ENCODE assay signal across 13 mouse cellular contexts in the genomic region with DNA sequence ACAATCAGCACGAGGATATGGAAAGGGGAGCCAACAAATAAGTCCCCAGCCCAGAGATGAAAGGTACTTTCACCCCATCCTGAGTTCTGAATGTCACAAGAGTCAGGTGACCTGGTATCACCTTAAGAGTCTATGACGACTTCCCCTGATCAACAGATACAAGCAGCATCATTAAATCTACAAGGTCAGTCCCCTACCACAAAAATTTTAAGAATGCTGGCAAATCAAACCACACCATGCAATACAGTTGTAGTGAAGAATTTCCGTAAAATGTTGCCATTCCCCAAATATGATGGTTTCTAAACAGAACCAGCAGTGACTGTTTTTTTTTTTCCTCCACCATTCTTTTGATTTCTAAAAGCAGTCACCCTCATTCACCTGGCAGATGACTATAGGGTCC. TPM values are rescaled to one million over a fixed set of nuclear protein-coding genes. Genes with fewer than 3 reads are reported as not detected.
DNase-seq lines count a peak whose midpoint lies in the region; ATAC-seq and TF ChIP-seq lines count a peak whose summit lies in the region.
"Had no signal": no experiment of that assay in that cellular context is flagged by ENCODE, and none has a peak within 500 bp of the region (broad histone marks: within the 10 kb centered on the region; RNA-seq: fewer than 3 reads in every experiment).

No protein-coding gene starts in this region.

- no peak overlapping the region for H3K4me3 ChIP-seq in forebrain, embryonic 13.5 days
- no peak overlapping the region for H3K4me3 ChIP-seq in forebrain, embryonic 12.5 days (replicated peaks)
- no peak overlapping the region for H3K4me3 ChIP-seq in forebrain, embryonic 15.5 days
- no peak overlapping the region for H3K4me3 ChIP-seq in forebrain, embryonic 11.5 days (ENCODE audit: low read depth, low read length)
- H3K4me3 ChIP-seq in layer of hippocampus, adult 2 months, result no peak overlapping the region
- no peak overlapping the region for H3K4me3 ChIP-seq in intestine, postnatal 0 days (ENCODE audit: low read depth, low read length)
- H3K4me3 ChIP-seq: embryonic facial prominence, embryonic 10.5 days; embryonic facial prominence, embryonic 12.5 days had no signal

- TF ChIP-seq CTCF in layer of hippocampus, adult 2 months (conservative IDR thresholded peaks at IDR 0.05), result no peak
- TF ChIP-seq CTCF in intestine, postnatal 0 days (IDR thresholded peaks at IDR 0.05; ENCODE audit: low read depth), result no peak

- peak overlapping the region; percentile 71; the same call in 1 of the 2 replicates for H3K27ac ChIP-seq in forebrain, embryonic 13.5 days
- no peak overlapping the region for H3K27ac ChIP-seq in forebrain, embryonic 12.5 days
- peak overlapping the region; percentile 93 for H3K27ac ChIP-seq in forebrain, embryonic 15.5 days (replicated peaks)
- no peak overlapping the region for H3K27ac ChIP-seq in forebrain, embryonic 11.5 days (ENCODE audit: low read depth, low read length)
- peak overlapping the region; percentile 88 for H3K27ac ChIP-seq in layer of hippocampus, adult 2 months
- no peak overlapping the region for H3K27ac ChIP-seq in intestine, postnatal 0 days (ENCODE audit: low read depth, low read length)
- H3K27ac ChIP-seq: embryonic facial prominence, embryonic 10.5 days; embryonic facial prominence, embryonic 12.5 days had no signal

- no peaks in the 10 kb centered on the region for H3K9me3 ChIP-seq in forebrain, embryonic 13.5 days (replicated peaks)
- H3K9me3 ChIP-seq in forebrain, embryonic 12.5 days, result no peaks in the 10 kb centered on the region
- H3K9me3 ChIP-seq in forebrain, embryonic 15.5 days, result no peaks in the 10 kb centered on the region
- no peaks in the 10 kb centered on the region for H3K9me3 ChIP-seq in forebrain, embryonic 11.5 days (ENCODE audit: control insufficient read depth, low read length)
- H3K9me3 ChIP-seq in intestine, postnatal 0 days (ENCODE audit: control insufficient read depth), result no peaks in the 10 kb centered on the region
- H3K9me3 ChIP-seq: embryonic facial prominence, embryonic 10.5 days; embryonic facial prominence, embryonic 12.5 days had no signal

- H3K4me1 ChIP-seq in forebrain, embryonic 13.5 days, result peaks cover 17% of the 10 kb centered on the region
- H3K4me1 ChIP-seq in forebrain, embryonic 12.5 days, result no peaks in the 10 kb centered on the region
- peaks cover 27% of the 10 kb centered on the region for H3K4me1 ChIP-seq in forebrain, embryonic 15.5 days
- no peaks in the 10 kb centered on the region for H3K4me1 ChIP-seq in forebrain, embryonic 11.5 days (replicated peaks; ENCODE audit: control insufficient read depth, insufficient read depth, low read length)
- no peaks in the 10 kb centered on the region for H3K4me1 ChIP-seq in intestine, postnatal 0 days (replicated peaks; ENCODE audit: control insufficient read depth, insufficient read depth, low read length)
- H3K4me1 ChIP-seq: embryonic facial prominence, embryonic 12.5 days had no signal

- ATAC-seq in forebrain, embryonic 13.5 days, result no peak
- ATAC-seq in forebrain, embryonic 12.5 days (ENCODE audit: low FRiP score), result no peak
- no peak for ATAC-seq in forebrain, embryonic 15.5 days (replicated peaks)
- no peak for ATAC-seq in forebrain, embryonic 11.5 days (replicated peaks; ENCODE audit: low FRiP score)
- no peak for ATAC-seq in intestine, postnatal 0 days
- ATAC-seq: activated CD4-positive, CD25-positive, alpha-beta regulatory T cell, adult 4 months; Patski had no signal

- no peaks in the 10 kb centered on the region for H3K27me3 ChIP-seq in forebrain, embryonic 13.5 days
- H3K27me3 ChIP-seq in forebrain, embryonic 12.5 days, result no peaks in the 10 kb centered on the region
- no peaks in the 10 kb centered on the region for H3K27me3 ChIP-seq in forebrain, embryonic 15.5 days
- H3K27me3 ChIP-seq in forebrain, embryonic 11.5 days (ENCODE audit: control insufficient read depth, insufficient read depth, low read length), result no peaks in the 10 kb centered on the region
- no peaks in the 10 kb centered on the region for H3K27me3 ChIP-seq in intestine, postnatal 0 days (replicated peaks; ENCODE audit: control insufficient read depth, insufficient read depth, low read length)
- H3K27me3 ChIP-seq: embryonic facial prominence, embryonic 12.5 days; Patski had no signal

- WGBS in forebrain, embryonic 13.5 days, result 83% methylated on average over 3 of the region's 3 CpGs
- WGBS in forebrain, embryonic 12.5 days, result 81% methylated on average over 3 of the region's 3 CpGs
- 85% methylated on average over 3 of the region's 3 CpGs for WGBS in forebrain, embryonic 15.5 days
- 80% methylated on average over 3 of the region's 3 CpGs for WGBS in forebrain, embryonic 11.5 days
- 63% methylated on average over 3 of the region's 3 CpGs for WGBS in intestine, postnatal 0 days

- no peak overlapping the region for H3K4me2 ChIP-seq in forebrain, embryonic 13.5 days
- no peak overlapping the region for H3K4me2 ChIP-seq in forebrain, embryonic 12.5 days
- no peak overlapping the region for H3K4me2 ChIP-seq in forebrain, embryonic 15.5 days (replicated peaks)
- H3K4me2 ChIP-seq in forebrain, embryonic 11.5 days (ENCODE audit: low read depth, low read length, severe bottlenecking), result no peak overlapping the region
- no peak overlapping the region for H3K4me2 ChIP-seq in intestine, postnatal 0 days (replicated peaks; ENCODE audit: low read depth)
- H3K4me2 ChIP-seq: embryonic facial prominence, embryonic 12.5 days had no signal

- no peaks in the 10 kb centered on the region for H3K36me3 ChIP-seq in forebrain, embryonic 13.5 days (ENCODE audit: poor library complexity, severe bottlenecking)
- no peaks in the 10 kb centered on the region for H3K36me3 ChIP-seq in forebrain, embryonic 12.5 days (replicated peaks)
- no peaks in the 10 kb centered on the region for H3K36me3 ChIP-seq in forebrain, embryonic 15.5 days
- H3K36me3 ChIP-seq in forebrain, embryonic 11.5 days (ENCODE audit: control insufficient read depth, insufficient read depth, low read length), result no peaks in the 10 kb centered on the region
- H3K36me3 ChIP-seq in intestine, postnatal 0 days (ENCODE audit: control insufficient read depth, insufficient read depth), result no peaks in the 10 kb centered on the region
- H3K36me3 ChIP-seq: embryonic facial prominence, embryonic 10.5 days; embryonic facial prominence, embryonic 12.5 days had no signal

- no peak for DNase-seq in forebrain, embryonic 11.5 days (ENCODE audit: low spot score)
- DNase-seq in layer of hippocampus, adult 2 months (ENCODE audit: low spot score in 2 of 2), result peak in 1 of 2 experiments; percentile 5
- DNase-seq in layer of hippocampus, postnatal 36 days, result no peak
- DNase-seq in 3T3-L1 (ENCODE audit: low read depth, low spot score), result peak; percentile 62

- H3K9ac ChIP-seq in forebrain, embryonic 13.5 days, result no peak overlapping the region
- H3K9ac ChIP-seq in forebrain, embryonic 12.5 days, result no peak overlapping the region
- no peak overlapping the region for H3K9ac ChIP-seq in forebrain, embryonic 15.5 days (replicated peaks)
- no peak overlapping the region for H3K9ac ChIP-seq in forebrain, embryonic 11.5 days (ENCODE audit: low read length)
- no peak overlapping the region for H3K9ac ChIP-seq in intestine, postnatal 0 days (ENCODE audit: low read depth, low read length)
- H3K9ac ChIP-seq: embryonic facial prominence, embryonic 12.5 days had no signal

RNA-seq across cellular contexts. Expression of gene Tmem150c, which starts 49.0 kb away (rescaled TPM):
- polyA plus RNA-seq in forebrain, embryonic 13.5 days (2015; fragmentation: Nextera tagmentation; extraction: Ambion mirVana), result 12.7 and 14.0 TPM in 2 replicates
- 5.8 and 6.3 TPM in 2 replicates for polyA plus RNA-seq in forebrain, embryonic 12.5 days (2016; fragmentation: Nextera tagmentation; extraction: Ambion mirVana)
- polyA plus RNA-seq in forebrain, embryonic 15.5 days (2015; fragmentation: Nextera tagmentation; extraction: Ambion mirVana), result 31.8 and 32.1 TPM in 2 replicates
- 2.4 TPM in 2 replicates for polyA plus RNA-seq in forebrain, embryonic 11.5 days (2014; fragmentation: Nextera tagmentation; extraction: Ambion mirVana)
- 10 to 100 TPM; 79.7 to 88.9 TPM for total RNA-seq in layer of hippocampus, adult 2 months (2021)
- 10 to 100 TPM; 77.4 to 83.2 TPM for total RNA-seq in layer of hippocampus, postnatal 36 days (2021)
- 0.93 and 1.1 TPM in 2 replicates for polyA plus RNA-seq in intestine, postnatal 0 days (2015; fragmentation: Nextera tagmentation; extraction: Ambion mirVana)
- polyA plus RNA-seq: activated CD4-positive, CD25-positive, alpha-beta regulatory T cell, adult 4 months; C2C12; Patski had no signal

Comparison
In these comparisons a context has a peak if more than half of its experiments do, and no peak if none do; other contexts are left out.
1. H3K27ac ChIP-seq: peak in forebrain, embryonic 13.5 days (single experiment), forebrain, embryonic 15.5 days (single experiment) and layer of hippocampus, adult 2 months (single experiment); none in forebrain, embryonic 12.5 days (single experiment), forebrain, embryonic 11.5 days (single experiment) and intestine, postnatal 0 days (single experiment).